Mouse (Mus musculus): Measurements from ENCODE around the gene Tbc1d10c. TPM values are rescaled to one million over a fixed set of nuclear protein-coding genes. Genes with fewer than 3 reads are reported as not detected.
A peak's percentile ranks its signal among the peaks of the same experiment; 100 is the strongest.

Gene Tbc1d10c
- polyA plus RNA-seq, 1 experiment from 2014 or later = 0.88 TPM

DNA sequence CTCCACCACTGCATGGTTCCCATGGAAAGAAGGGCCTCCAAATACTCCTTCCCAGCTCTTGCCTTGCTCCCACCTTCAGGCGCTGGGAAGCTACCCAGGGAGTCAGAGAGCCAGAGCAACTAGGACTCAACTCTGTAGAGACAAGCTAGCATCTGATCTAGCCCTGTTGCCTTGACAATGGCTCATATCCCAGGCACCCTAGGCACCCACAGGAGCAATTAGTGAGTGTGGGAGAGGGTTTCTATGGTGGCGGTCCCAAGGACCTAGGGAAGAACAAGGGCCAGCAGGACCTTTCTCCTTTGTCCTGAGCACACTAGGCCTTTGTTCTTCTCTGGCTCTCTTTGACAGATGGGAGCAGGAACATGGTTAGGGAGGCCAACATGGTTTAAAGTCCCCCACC is 7.4 kb downstream of the Tbc1d10c start:
- Histone ChIP-seq H3K9me3 (no peaks in the 10 kb centered on the region), H3K27me3 (no peaks in the 10 kb centered on the region), H3K4me3 (no peak overlapping the region), H3K4me2 (no peak overlapping the region), H3K9ac (no peak overlapping the region), H3K4me1 (replicated peaks) (peaks cover 17% of the 10 kb centered on the region), H3K27ac (no peak overlapping the region), H3K36me3 (no peaks in the 10 kb centered on the region)
- 70% methylated on average over 2 of the region's 2 CpGs for WGBS
- ATAC-seq (ENCODE audit: low FRiP score) = no peak

DNA sequence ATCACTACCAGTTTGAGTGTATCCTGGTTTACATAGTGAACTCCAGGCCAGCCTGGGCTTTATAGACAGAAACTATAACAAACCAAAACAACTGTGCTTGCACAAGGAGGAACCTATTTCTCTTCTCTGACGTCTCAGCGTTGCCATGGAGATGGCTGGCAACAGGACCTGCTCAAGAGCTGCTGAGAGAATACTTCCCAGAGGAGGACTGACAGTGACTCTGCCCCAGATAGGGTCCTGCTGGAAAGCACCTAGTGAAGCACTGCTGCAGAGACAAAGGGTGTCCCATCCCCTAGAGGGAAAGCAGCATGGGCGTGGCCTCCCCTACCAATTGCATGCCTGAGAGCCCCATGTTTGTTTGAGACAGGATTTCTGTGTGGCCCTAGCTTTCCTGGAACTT is 9.2 kb downstream of the Tbc1d10c start:
- H3K4me1 ChIP-seq (replicated peaks) = peaks cover 17% of the 10 kb centered on the region
- no peak for ATAC-seq (ENCODE audit: low FRiP score)
- H3K36me3 ChIP-seq = no peaks in the 10 kb centered on the region
- H3K4me2 ChIP-seq = no peak overlapping the region
- H3K9ac ChIP-seq = peak overlapping the region; percentile 30; the same call in 1 of the 2 replicates
- no peak overlapping the region for H3K27ac ChIP-seq
- no peaks in the 10 kb centered on the region for H3K9me3 ChIP-seq
- H3K27me3 ChIP-seq = no peaks in the 10 kb centered on the region
- no peak overlapping the region for H3K4me3 ChIP-seq
- WGBS = 42% methylated on average over 3 of the region's 3 CpGs

DNA sequence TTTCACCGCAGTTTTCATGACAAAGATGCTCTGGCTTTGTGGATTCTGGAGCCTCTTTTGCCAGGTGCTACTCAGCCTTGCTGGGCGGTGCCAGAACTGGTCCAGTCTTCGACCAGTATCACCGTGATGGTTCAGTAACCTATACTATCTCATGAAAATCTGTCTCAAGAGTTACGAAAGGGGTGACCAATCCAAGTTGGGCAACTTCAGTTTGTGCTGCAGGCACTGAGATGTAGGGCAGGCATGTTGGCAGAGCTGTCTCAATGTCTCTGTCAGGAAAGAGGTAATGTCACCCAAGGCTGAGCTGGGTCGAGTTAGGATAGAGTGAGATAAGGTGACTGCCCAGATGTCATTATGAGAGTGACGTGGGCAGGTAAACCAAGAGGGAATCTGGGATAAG is 10.7 kb downstream of the Tbc1d10c start:
- H3K27ac ChIP-seq = no peak overlapping the region
- no peak overlapping the region for H3K9ac ChIP-seq
- no peak for ATAC-seq (ENCODE audit: low FRiP score)
- no peak overlapping the region for H3K4me3 ChIP-seq
- H3K9me3 ChIP-seq = no peaks in the 10 kb centered on the region
- H3K27me3 ChIP-seq = no peaks in the 10 kb centered on the region
- peaks cover 20% of the 10 kb centered on the region for H3K4me1 ChIP-seq (replicated peaks)
- 92% methylated on average over 7 of the region's 7 CpGs for WGBS
- no peaks in the 10 kb centered on the region for H3K36me3 ChIP-seq
- H3K4me2 ChIP-seq = no peak overlapping the region

DNA sequence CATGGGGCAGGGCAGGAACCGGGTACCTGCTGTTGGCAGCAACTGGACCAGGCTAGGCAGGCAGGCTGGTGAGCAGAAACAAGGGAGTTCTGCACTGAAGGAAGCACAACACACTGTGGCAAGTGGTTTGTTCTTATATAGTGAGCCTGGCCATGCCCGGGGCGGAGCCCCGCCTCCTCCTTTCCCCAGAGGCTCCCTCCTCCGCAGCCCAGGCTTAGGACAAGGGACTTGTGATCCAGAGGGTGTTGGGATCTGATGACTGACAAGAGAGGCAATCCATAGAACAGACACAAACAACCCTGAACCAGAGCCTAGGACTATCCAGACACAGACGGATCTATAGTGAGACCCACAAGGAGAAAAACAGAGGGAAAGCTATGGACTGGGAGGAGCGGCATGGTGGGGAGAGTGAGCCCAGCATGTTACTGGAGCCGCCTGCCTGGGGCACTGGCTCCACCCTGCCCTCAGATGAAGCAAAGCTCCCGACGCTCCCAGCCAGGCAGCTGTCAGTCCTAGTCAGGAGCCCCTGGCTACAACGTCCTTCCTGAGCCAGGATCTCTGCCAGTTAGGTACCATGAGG is 15.6 kb downstream of the Tbc1d10c start, which contains the start of gene Carns1:
Gene Carns1 (minus strand): TSS at position 112 of the 580 bp plus-strand sequence.
- no peaks in the 10 kb centered on the region for H3K36me3 ChIP-seq
- peak within 1 kb of the TSS; percentile 4 for H3K4me3 ChIP-seq
- no peaks in the 10 kb centered on the region for H3K9me3 ChIP-seq
- 4% methylated on average over 11 of the region's 11 CpGs for WGBS
- H3K27ac ChIP-seq = no peak within 1 kb of the TSS
- peak within 1 kb of the TSS; percentile 31 for H3K4me2 ChIP-seq
- H3K27me3 ChIP-seq = 0 out of 2 replicates have a peak, but pooled peaks cover 2% of the 10 kb centered on the region
- peak within 1 kb of the TSS; percentile 60; the same call in 1 of the 2 replicates for H3K9ac ChIP-seq
- peak; percentile 37; the same call in 1 of the 2 replicates for ATAC-seq (ENCODE audit: low FRiP score)
- peaks cover 17% of the 10 kb centered on the region for H3K4me1 ChIP-seq (replicated peaks)

DNA sequence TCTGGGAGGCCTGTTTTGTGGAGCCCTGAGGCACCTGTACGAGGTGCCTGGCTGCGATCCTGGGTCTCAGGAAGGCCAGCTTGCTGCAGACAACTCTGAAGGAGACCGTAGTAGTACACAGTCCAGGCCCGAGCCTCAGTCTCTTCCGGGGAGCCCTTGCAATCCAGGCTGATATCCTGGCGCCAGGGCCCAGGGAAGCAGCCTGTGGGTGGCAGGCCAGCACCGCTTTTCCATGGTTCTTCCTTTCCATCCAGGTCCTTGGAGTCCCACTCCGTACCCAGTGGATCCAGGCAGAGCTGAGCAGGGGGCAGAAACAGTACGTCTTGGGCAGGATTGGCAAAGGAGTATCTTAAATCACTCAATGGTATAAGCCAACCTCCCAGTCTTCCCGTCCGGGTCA is 18.2 kb downstream of the Tbc1d10c start:
- Histone ChIP-seq H3K4me2 (no peak overlapping the region), H3K4me3 (no peak overlapping the region), H3K9ac (peak overlapping the region; percentile 35; the same call in 1 of the 2 replicates), H3K36me3 (no peaks in the 10 kb centered on the region), H3K27me3 (0 out of 2 replicates have a peak, but pooled peaks cover 2% of the 10 kb centered on the region), H3K4me1 (replicated peaks) (peaks cover 28% of the 10 kb centered on the region), H3K27ac (no peak overlapping the region), H3K9me3 (no peaks in the 10 kb centered on the region)
- ATAC-seq (ENCODE audit: low FRiP score) = no peak
- 62% methylated on average over 11 of the region's 11 CpGs for WGBS

DNA sequence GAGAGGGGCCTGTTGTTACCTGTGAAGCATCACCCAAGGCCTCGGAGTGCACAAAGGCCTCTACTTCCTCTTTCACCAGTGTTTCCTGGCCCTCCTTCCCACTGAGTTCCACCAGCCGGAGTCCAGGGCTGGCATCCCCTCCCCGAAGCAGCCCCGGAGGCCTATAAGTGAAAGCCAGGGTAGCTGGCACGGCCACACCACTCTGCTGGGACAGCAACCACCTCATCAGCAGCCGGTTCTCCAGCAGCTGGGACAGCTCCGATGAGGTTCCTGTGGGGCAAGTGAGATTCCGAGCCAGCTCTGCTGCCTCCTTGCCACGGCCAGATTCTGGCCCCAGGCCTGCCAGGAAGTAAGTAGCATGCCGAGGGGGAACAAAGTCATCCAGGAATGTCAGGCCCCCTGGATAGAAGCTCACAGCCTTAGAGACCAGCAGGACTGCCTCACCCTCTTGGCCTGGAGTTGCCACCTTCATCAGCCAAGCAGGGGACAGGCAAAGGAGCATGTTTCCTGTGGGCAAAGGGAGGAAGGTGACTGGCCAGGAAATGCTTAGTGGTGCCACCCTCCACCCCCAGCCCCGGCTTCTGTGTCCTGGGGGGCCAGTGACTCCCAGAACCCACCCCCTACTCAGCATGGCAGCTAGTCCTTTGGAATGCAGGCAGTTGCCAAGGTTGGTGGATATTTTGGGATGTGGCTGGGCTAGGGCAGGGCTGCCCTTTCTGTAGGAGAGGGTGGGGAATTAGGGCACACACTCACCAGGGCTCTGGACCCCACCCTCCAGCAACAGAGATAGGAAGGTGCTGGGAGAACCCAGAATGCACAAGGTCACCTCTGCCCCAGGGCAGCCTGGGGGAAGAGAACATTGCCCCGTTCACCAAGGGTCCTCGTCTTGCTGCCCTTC is 19.4 kb downstream of the Tbc1d10c start:
- Histone ChIP-seq H3K4me3 (no peak overlapping the region), H3K4me2 (no peak overlapping the region), H3K9me3 (no peaks in the 10 kb centered on the region), H3K27me3 (0 out of 2 replicates have a peak, but pooled peaks cover 2% of the 10 kb centered on the region), H3K27ac (no peak overlapping the region), H3K36me3 (no peaks in the 10 kb centered on the region), H3K4me1 (replicated peaks) (peaks cover 28% of the 10 kb centered on the region), H3K9ac (peak overlapping the region; percentile 21)
- WGBS = 72% methylated on average over 13 of the region's 13 CpGs
- no peak for ATAC-seq (ENCODE audit: low FRiP score)

DNA sequence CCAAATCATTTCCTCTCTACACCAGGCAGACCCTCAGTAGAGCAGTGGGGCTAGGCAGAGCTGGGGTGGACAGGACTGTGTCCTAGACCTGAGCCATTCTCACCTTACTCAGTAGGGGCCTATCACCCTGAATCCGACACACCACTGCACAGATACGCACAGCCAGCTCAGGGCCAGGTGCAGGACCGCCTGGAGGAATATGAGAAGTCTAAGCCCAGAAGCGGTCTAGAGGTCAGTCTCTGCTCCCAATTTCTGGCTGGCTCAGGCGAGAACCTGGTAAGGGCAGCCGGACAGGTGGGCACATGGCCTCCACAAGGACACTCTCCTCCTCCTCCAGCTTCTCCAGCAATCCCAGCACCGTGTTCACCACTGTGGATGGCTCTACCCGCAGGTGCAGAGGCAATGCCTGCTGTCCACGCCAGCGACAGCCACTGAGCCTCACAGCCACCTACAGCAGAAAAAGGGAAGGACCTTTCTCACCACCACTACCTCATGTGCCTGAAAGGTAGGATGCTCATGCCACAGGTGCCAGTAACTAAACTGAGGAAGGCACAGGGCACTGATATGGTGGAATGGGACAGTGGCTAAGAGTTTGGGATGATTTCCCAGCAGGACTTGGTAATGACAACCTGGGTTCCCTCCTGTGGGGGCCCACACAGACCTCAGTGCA is 20.2 kb downstream of the Tbc1d10c start:
- 0 out of 2 replicates have a peak, but pooled peaks cover 2% of the 10 kb centered on the region for H3K27me3 ChIP-seq
- 92% methylated on average over 10 of the region's 10 CpGs for WGBS
- H3K27ac ChIP-seq = no peak overlapping the region
- H3K4me2 ChIP-seq = no peak overlapping the region
- ATAC-seq (ENCODE audit: low FRiP score) = no peak
- peak overlapping the region; percentile 81; the same call in 1 of the 2 replicates for H3K9ac ChIP-seq
- H3K4me1 ChIP-seq (replicated peaks) = peaks cover 27% of the 10 kb centered on the region
- H3K9me3 ChIP-seq = no peaks in the 10 kb centered on the region
- H3K4me3 ChIP-seq = no peak overlapping the region
- H3K36me3 ChIP-seq = no peaks in the 10 kb centered on the region

DNA sequence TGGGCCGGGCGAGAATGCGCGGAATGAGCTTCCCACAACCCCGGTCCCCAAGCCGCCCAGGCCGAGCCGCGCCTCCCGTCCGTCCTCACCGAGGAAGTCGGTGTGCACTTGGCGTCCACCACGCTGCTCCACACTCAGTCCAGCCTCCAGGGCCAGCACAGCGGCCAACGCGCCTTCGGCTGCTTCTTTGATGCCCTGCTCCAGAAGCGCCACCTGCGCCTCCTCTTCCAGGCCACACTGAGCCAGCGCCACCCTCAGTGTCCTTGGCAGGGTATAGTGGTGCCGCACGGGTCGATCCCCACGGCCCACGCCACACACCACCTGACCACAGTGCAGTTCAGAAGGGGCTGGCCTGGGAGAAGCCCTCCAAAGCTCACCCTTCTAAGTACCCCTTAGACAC is 21.3 kb downstream of the Tbc1d10c start:
- ATAC-seq (ENCODE audit: low FRiP score) = peak; percentile 61
- WGBS = 6% methylated on average over 27 of the region's 27 CpGs
- no peaks in the 10 kb centered on the region for H3K9me3 ChIP-seq
- H3K4me1 ChIP-seq (replicated peaks) = peaks cover 18% of the 10 kb centered on the region
- H3K4me3 ChIP-seq = peak overlapping the region; percentile 42
- H3K4me2 ChIP-seq = peak overlapping the region; percentile 78
- H3K9ac ChIP-seq = peak overlapping the region; percentile 81
- H3K36me3 ChIP-seq = no peaks in the 10 kb centered on the region
- 0 out of 2 replicates have a peak, but pooled peaks cover 2% of the 10 kb centered on the region for H3K27me3 ChIP-seq
- H3K27ac ChIP-seq = peak overlapping the region; percentile 94

DNA sequence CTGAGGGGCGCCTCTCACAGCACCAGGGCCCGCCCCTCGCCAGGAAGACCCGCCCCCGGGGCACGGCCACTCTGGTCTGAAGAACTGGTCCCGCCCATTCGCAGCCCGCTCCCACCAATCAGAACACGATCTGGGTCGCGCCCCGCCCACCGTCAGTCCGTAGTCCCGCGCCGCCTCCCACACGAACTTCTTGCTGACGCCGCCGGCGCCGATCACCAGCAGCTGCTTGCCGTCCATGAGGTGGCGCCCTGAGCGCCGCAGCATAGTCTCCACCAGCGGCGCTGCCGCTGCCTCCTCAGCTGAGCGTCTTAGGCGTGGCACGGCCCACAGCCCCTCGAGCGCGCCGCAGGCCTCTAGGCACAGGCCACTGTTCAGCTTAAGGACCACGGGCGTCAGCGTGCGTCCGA is 21.7 kb downstream of the Tbc1d10c start:
- Histone ChIP-seq H3K4me2 (peak overlapping the region; percentile 78), H3K9ac (peak overlapping the region; percentile 81), H3K9me3 (no peaks in the 10 kb centered on the region), H3K27me3 (no peaks in the 10 kb centered on the region), H3K27ac (peak overlapping the region; percentile 94), H3K4me3 (peak overlapping the region; percentile 42), H3K4me1 (replicated peaks) (peaks cover 18% of the 10 kb centered on the region), H3K36me3 (no peaks in the 10 kb centered on the region)
- WGBS = under 1% methylated on average over 43 of the region's 43 CpGs
- peak; percentile 93 for ATAC-seq (ENCODE audit: low FRiP score)

DNA sequence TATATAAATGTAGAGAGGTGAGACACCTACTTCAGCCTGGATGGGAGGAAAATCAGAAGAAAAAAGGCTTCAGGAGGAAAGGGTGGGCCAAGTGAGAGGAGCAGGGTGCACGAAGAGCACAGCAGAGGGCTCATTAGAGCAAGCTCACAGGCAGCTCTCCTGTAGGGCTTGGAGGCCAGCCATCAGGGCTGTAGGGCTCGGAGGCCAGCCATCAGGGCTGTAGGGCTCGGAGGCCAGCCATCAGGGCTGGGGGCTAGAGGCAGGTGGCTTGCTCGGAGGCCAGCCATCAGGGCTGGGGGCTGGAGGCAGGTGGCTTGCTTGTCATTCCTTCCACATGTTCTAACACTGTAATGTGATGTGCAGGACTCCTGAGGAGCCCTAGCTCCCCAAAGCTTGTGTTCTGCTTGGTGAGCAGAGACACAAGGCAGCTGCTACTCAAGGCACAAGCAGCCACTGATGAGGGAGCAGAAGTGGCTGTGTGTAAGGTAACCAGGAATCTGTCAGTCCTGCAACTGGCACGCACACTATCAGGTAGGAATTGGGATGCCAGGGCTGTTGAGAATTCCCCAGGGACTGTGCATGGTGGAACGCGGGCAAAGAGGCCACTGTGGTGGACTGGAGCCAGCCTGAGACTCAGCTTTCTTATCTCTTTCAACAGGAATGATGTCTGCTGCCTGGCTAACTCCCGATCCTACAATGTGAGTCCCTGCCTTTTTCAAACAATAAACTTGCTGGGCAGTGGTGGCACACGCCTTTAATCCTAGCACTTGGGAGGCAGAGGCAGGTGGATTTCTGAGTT is 24.2 kb downstream of the Tbc1d10c start:
- no peak overlapping the region for H3K4me2 ChIP-seq
- no peaks in the 10 kb centered on the region for H3K36me3 ChIP-seq
- 82% methylated on average over 9 of the region's 9 CpGs for WGBS
- ATAC-seq (ENCODE audit: low FRiP score) = no peak
- peaks cover 38% of the 10 kb centered on the region for H3K4me1 ChIP-seq (replicated peaks)
- H3K9ac ChIP-seq = peak overlapping the region; percentile 49
- no peaks in the 10 kb centered on the region for H3K9me3 ChIP-seq
- no peak overlapping the region for H3K4me3 ChIP-seq
- no peak overlapping the region for H3K27ac ChIP-seq
- H3K27me3 ChIP-seq = no peaks in the 10 kb centered on the region

DNA sequence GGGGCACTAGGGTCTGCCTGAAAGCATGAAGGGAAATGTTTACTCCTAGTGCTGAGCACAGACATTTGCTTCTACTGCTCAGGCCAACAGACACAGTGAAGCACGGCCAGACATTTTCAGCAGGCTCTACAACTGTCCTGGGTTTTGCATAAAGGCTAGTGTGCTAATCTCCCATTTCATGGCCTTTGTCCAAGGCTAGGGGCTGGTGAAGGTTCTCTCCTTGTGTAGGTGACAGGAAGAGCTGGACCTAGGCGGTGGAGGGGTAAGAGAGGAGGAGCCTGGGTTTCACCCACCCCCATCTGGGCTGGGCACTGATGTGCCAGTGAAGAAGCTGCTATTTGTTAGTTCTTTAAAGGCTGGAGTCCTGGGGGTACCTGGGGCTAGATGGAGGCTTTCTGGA is 26.4 kb downstream of the Tbc1d10c start:
- WGBS = 84% methylated on average over 2 of the region's 2 CpGs
- Histone ChIP-seq H3K9ac (peak overlapping the region; percentile 55; the same call in 1 of the 2 replicates), H3K27ac (no peak overlapping the region; the same call in 1 of the 2 replicates)

More for the DNA sequence above, 26.4 kb downstream of the Tbc1d10c start:
- Histone ChIP-seq H3K9me3 (no peaks in the 10 kb centered on the region), H3K4me2 (no peak overlapping the region), H3K4me3 (no peak overlapping the region), H3K27me3 (no peaks in the 10 kb centered on the region), H3K36me3 (peaks cover 18% of the 10 kb centered on the region), H3K4me1 (replicated peaks) (peaks cover 31% of the 10 kb centered on the region)
- no peak for ATAC-seq (ENCODE audit: low FRiP score)
